8 mouse cellular contexts compared by ENCODE assay signal in genomic region chr6:145746132-145746849, GRCm38 (mm10). TPM values are rescaled to one million over a fixed set of nuclear protein-coding genes. Genes with fewer than 3 reads are reported as not detected.
DNase-seq lines count a peak whose midpoint lies in the region; ATAC-seq lines count a peak whose summit lies in the region.

Rassf8 (plus strand) TSS chr6:145746748.

- H3K9me3 ChIP-seq in hindbrain, embryonic 11.5 days (ENCODE audit: control insufficient read depth, low read length), result no peaks in the 10 kb centered on the region

- no peaks in the 10 kb centered on the region for H3K27me3 ChIP-seq in hindbrain, embryonic 11.5 days (ENCODE audit: control insufficient read depth, insufficient read depth, low read length)

- peaks cover 5% of the 10 kb centered on the region; the same call in 1 of the 2 replicates for H3K4me1 ChIP-seq in hindbrain, embryonic 11.5 days (replicated peaks; ENCODE audit: control insufficient read depth, insufficient read depth, low read length)

- H3K27ac ChIP-seq in hindbrain, embryonic 11.5 days (ENCODE audit: low read depth, low read length), result peak within 1 kb of the TSS; percentile 79

- H3K36me3 ChIP-seq in hindbrain, embryonic 11.5 days (ENCODE audit: control insufficient read depth, insufficient read depth, low read length), result no peaks in the 10 kb centered on the region

- peak within 1 kb of the TSS; percentile 63 for H3K4me3 ChIP-seq in hindbrain, embryonic 11.5 days (ENCODE audit: low read depth, low read length)

- DNase-seq in NIH3T3 (ENCODE audit: low read depth), result peak; percentile 96
- peak; percentile 87 for DNase-seq in cerebellum, adult 8-10 months
- DNase-seq in frontal cortex, postnatal 10 days (ENCODE audit: low spot score in 2 of 2), result peak; percentile 74 to 81
- peak; percentile 90 for DNase-seq in hindbrain, embryonic 11.5 days (ENCODE audit: low spot score)
- peak; percentile 68 to 73 for DNase-seq in layer of hippocampus, postnatal 14 days (ENCODE audit: low spot score in 2 of 2)
- peak; percentile 94 for DNase-seq in lung, postnatal 10 days
- peak; percentile 82 for DNase-seq in ovary, postnatal 14 days (ENCODE audit: low spot score)
- peak; percentile 86 for DNase-seq in thymus, postnatal 14 days

- peak within 1 kb of the TSS; percentile 74 for H3K4me2 ChIP-seq in hindbrain, embryonic 11.5 days (replicated peaks; ENCODE audit: low read depth, low read length)

- H3K9ac ChIP-seq in hindbrain, embryonic 11.5 days (ENCODE audit: low read depth, low read length), result peak within 1 kb of the TSS; percentile 70

- WGBS in hindbrain, embryonic 11.5 days, result under 1% methylated on average over 26 of the region's 71 CpGs

- peak; percentile 97 for ATAC-seq in hindbrain, embryonic 11.5 days (ENCODE audit: low FRiP score)

RNA-seq across cellular contexts. Expression of gene Rassf8, which starts in this region (rescaled TPM):
- polyA plus RNA-seq in hindbrain, embryonic 11.5 days (2014; fragmentation: Nextera tagmentation; extraction: Ambion mirVana), result 4.2 and 7.0 TPM in 2 replicates
- 10 to 100 TPM; 19.8 to 21.0 TPM for total RNA-seq in layer of hippocampus, postnatal 14 days (2021)

Comparison
In these comparisons a context has a peak if more than half of its experiments do, and no peak if none do; other contexts are left out.
1. Peak in every context shown above with its lines: DNase-seq, ATAC-seq, H3K4me3 ChIP-seq and H3K27ac ChIP-seq.